Mouse (Mus musculus) urinary bladder, postnatal 25 days (tissue): ENCODE results near the gene Cabp7.
"Not testable (repeated sequence)": the region's sequence is repeated elsewhere in the genome, so short reads cannot be mapped to it uniquely, and the experiment has no call there.

ENCODE experiments used
- DNase-seq: peaks from one replicate; pipeline ENCODE4 v3.0.0; 2022; ENCODE audit warnings: low spot score

Cabp7 gene

GRCm38 (mm10) chr11:4747285-4747684, 707 bp upstream of the Cabp7 start:
- DNase-seq, result no peak

DNA sequence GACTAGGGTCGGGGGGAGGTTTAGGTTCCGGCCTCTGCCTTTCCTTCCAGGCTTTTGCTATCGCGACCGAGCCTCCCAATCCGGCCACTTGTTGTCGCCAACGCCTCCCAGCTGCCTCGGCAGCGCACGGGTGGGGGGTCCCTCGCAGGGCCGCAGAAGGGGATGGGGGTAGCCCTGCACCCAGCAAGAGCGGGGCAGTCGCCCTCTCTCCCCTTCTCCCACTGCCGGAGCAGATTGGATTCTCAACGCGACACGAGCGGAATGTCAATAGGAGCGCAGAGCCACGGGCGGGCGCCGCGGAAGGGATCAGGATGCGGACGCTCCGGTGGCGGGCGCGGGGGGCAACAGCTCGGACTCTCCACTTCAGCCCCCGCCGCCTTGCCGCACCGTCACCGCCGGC, 609 bp downstream of the Cabp7 start:
- no peak for DNase-seq

DNA sequence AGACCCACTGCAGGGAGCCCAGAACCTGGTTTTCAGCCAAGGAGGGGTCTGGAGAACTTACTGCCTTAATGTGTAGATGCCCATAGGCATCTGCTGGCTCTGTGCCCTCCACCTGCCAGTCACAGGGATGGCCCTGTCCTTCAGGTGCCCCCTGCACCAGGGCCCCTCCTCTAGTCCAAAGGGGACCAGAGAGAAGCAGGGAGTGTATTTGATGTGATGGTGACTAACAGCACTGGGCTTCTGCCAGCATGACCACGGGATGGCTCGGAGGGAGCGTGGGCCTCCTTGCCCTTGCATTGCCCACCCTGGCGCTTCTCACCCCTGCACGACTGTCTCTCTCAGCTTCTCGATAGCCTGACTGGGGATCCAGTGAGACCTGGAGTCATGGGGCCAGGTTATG, 1.9 kb downstream of the Cabp7 start:
- no peak for DNase-seq

GRCm38 (mm10) chr11:4740785-4741184, 5.8 kb downstream of the Cabp7 start:
- DNase-seq, result no peak

DNA sequence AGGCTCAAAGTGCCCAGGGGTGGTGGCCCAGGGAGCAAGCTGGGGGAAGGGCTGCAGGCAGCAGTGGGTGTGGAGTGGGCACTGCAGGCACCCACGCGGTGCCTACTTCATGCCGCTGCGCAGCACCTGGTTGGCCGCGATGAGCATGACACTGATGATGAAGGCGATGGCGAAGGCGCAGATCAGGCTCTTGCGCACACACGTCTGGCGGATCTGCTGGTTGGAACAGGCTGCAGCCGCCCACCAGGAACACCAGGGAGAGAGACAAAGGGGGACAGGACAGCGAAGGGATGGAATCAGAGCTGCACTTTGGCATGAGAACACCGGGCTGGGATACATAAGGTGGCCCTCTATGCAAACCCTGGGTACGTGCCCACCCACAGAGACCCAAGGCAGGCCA, 7.9 kb downstream of the Cabp7 start:
- DNase-seq, result no peak

DNA sequence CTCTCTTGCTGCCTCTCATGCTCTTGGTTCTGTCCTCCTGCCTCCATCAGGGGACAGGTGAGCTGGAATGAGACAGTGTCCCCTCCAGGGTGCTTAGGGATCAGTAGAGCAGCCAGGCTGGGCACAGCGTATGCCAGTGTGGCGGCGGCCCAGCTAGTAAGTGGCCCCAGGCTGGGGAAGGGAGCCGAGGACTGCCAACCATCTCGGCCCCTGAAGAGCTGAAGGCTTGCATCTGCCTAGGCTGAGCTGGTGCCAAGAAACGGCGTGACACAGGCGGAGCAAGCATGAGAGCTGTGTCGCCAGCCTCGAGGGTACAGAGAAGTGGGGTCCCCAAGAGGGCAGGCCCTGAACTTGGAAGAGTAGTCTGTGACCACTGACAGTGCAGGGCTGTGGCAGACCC, 8.9 kb downstream of the Cabp7 start:
- DNase-seq, result no peak

DNA sequence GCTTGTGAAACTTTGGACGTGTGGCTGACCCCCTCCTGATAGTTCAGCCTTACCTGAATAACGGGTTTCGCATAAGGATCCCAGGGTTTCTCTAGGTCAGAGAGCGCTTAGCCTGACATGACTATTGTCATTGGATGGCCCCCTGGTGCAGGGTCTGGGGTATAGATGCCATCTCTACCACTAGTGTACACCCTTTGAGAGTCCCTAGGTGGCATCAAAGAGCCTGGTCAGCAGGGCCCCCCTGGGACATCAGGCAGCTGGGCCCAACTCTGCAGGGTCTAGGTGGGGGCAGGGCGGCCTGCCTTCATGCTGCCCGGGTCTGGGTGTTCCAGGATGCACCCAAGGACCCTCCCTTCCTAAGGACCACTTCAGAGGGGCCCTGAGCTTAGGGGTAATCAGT, 10.2 kb downstream of the Cabp7 start:
- no peak for DNase-seq

DNA sequence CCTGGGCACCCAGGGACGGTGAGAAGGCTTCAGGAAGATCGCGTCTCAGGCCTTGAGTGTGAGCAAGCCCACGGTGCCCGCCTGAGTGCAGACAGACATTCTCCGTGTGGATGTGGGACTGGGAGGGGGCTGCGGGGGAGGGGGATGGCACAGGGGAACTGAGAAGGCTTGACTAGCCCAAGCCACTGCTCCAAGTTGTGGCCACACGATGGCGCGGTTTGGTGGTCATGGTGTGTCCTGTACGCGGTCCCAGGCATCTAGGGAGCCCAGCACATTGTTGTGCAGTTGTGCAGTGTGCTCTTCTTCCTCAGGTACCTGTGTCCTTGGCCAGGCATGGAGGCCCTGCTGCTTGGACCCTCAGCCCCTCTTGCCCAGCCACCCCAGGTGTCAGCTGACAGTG, 12.4 kb downstream of the Cabp7 start:
- DNase-seq, result no peak

DNA sequence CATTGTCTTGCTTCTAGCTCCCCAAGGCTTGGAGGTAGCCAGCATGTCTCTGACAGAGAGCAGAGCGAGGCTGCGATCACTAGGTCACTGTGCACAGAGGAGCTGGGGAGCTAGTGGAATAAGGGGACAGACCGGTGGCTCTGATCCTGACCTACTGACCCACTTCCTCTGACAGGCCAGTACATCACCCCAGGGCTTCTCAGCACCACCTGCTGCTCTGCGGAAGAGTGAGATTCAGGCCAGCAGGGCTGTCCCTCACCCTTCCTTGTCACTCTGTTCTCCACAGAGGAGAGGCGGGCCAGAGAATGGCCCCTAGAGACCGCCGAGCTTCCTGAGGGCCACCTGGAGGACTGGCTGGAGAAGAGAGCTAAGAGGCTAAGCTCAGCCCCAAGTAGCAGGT, 14.8 kb downstream of the Cabp7 start:
- DNase-seq, result no peak

GRCm38 (mm10) chr11:4730913-4731312, 15.7 kb downstream of the Cabp7 start:
- no peak for DNase-seq

GRCm38 (mm10) chr11:4730096-4730495, 16.5 kb downstream of the Cabp7 start:
- no peak for DNase-seq

- peak; percentile 65 for DNase-seq
These were observed 17.0 kb downstream of the Cabp7 start for GRCm38 (mm10) chr11:4729603-4730002.

DNA sequence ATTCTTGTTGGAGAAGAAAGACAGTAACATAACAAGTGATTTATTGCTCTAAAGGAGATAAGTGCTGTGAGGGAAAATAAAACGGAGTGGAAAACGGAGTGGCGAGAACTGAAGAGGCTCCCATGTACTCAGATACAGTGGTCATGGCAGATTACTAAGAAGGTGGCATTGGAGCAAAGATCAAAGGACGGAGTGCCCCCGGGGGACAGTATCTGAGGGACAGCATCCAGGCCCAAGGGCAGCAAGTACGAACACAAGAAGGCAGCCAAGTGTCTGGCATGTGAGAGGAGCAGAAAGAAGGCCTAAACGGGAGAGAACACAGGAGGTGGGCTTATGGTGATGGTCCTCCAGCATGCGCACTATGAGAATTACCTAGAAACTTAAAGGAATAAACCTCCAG, 24.9 kb downstream of the Cabp7 start:
- DNase-seq, result no peak

DNA sequence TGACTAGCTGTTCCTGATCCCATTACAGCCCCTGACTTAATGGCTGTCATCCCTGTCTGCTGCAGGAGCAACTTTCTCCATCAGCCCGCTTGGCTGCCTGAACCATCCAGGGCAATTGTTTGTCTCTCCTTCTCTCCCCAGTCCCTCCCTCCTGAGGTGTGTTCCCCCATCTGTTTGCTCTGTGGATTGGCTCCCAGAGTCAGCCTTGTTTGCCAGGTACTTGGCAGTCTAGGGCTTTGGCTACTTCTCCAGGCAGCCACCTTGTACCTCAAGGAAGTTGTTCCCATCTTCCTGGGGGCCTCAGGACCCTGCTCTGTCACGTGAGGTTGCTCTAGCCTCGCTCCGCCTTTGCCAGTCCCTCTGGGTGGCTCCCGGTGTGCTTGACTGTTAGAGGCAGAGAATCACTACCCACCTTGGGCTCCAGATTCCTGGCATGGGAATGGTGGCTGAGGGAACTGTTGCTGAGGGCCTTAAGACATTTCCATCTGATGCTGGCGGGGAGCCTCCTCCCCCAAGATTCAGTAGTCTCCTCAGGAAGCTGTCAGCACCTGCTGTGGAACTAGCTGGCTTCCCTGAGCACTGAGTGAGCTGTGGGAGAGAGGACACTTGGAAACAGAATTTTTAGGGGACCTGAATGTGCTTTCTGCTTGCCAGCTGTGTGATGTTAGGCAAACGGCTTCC, 25.5 kb downstream of the Cabp7 start:
- DNase-seq, result no peak

- DNase-seq, result no peak
These were observed 26.2 kb downstream of the Cabp7 start for GRCm38 (mm10) chr11:4720393-4720792.

DNA sequence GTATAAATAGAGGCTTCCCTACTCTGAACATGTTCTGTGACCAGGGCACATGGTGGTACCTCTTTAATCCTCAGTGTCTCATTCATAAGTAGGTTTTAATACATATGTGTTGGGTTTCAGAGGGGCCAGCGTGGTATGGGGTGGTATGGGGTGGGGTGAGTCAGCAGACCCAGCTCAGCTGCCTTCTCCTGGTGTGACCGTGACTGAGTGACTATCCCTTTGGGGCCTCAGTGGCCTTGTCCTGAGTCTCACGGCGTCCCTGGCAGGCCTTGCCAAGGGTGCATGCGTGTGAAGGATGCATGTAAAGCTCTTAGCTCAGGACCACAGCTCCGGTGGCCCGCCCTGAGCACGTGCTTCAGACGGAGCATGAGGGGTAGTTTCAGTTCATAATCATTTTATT, 26.6 kb downstream of the Cabp7 start:
- DNase-seq, result no peak

DNA sequence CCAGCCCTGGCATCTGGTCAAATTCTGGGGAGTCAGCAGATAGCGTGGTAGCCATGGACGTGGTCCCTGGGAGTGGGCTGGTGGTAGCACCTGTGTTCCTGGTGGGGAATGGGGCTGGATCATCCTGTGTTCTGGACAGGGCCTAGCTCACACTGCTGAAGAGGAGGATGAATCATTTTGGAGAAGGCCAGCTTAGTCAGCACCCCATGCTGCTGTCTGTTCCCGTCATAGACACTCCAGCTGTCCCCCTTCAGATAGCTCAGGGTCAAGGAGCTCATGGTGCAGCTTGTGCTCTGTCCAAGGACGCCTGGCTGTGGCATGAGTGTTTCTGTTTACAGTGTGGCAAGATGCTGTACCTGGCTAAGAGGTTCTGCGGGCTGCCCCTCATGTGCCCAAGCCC, 28.0 kb downstream of the Cabp7 start:
- DNase-seq, result no peak

GRCm38 (mm10) chr11:4716530-4717236, 29.9 kb downstream of the Cabp7 start:
- no peak for DNase-seq

- no peak for DNase-seq
These were observed 31.0 kb downstream of the Cabp7 start for GRCm38 (mm10) chr11:4715596-4715995.

GRCm38 (mm10) chr11:4714727-4715126, 31.9 kb downstream of the Cabp7 start:
- no peak for DNase-seq

DNA sequence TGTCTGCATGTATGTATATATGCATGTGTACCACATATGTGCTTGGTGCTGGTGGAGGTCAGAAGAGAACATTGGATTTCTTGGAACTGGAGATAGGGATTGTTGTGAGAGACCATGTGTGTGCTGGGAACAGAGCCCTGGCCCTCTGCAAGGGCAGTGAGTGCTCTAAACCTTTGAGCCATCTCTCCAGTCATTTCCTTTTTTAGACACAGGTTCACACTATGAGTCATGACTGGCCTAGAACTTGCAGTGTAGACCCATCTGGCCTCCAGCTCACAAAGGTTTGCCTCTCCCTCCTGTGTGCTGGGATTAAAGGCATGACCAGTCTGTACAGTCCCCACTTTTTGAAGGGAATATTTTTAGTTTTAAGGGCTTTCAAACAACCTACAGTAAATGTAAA, 33.8 kb downstream of the Cabp7 start:
- DNase-seq, result no peak

GRCm38 (mm10) chr11:4710188-4710587, 36.4 kb downstream of the Cabp7 start:
- not testable (repeated sequence) for DNase-seq

DNA sequence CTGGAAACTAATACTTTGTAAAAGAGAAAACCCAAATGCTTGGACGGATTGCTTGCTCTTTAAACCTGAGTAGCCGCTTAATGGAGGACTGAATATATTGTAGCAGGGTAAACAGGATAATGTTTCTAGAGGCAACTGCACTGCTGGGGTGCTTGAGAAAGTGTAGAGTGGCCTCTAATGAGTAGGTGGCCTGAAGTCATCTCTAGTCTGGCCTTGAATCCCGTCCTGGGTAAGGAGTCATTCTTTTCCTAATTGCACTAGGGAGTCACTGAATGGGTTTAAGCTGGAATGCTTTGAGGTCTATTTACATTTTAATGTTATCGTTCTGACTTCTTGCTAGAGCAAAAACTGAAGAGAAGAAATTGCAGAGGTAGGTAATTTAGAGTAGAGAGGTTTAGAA, 41.4 kb downstream of the Cabp7 start:
- DNase-seq, result no peak
